Mouse (Mus musculus): ENCODE results near the gene Tpst1. TPM values are rescaled to one million over a fixed set of nuclear protein-coding genes. Genes with fewer than 3 reads are reported as not detected.

The Tpst1 gene
- polyA plus RNA-seq, 1 experiment from 2014 or later: 70.7 TPM

DNA sequence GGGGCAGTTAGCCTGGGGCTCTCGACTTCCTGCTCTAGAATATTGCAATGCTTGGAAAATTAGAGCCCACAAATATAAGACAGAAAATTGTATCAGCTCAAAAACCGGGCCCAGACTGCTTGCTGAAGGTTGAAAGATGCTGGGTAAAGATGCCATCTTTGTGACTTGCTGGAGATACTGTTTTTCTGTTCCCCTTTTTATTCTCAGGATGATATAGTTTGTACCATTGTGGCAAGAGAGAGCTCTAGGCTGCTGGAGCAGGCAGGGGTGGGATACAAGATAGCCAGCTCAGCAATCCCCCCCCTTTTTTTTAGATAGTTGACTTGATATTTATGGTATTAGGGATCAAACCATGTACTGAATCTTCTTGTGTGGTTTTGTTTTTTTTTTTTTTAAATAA lies 81.2 kb downstream of the Tpst1 start:
- H3K4me2 ChIP-seq (replicated peaks; ENCODE audit: low read depth, low read length): no peak overlapping the region
- no peak overlapping the region for H3K9ac ChIP-seq (ENCODE audit: low read depth, low read length)
- 91% methylated on average over 2 of the region's 2 CpGs for WGBS
- H3K27ac ChIP-seq (ENCODE audit: low read depth, low read length): no peak overlapping the region
- no peaks in the 10 kb centered on the region for H3K9me3 ChIP-seq (ENCODE audit: control insufficient read depth, low read length)
- no peaks in the 10 kb centered on the region for H3K27me3 ChIP-seq (ENCODE audit: control insufficient read depth, insufficient read depth, low read length)
- H3K4me3 ChIP-seq (ENCODE audit: low read length): no peak overlapping the region
- ATAC-seq (ENCODE audit: low FRiP score, low TSS enrichment): no peak
- peaks cover 15% of the 10 kb centered on the region; the same call in 1 of the 2 replicates for H3K36me3 ChIP-seq (ENCODE audit: control insufficient read depth, insufficient read depth, low read length)
- H3K4me1 ChIP-seq (ENCODE audit: control insufficient read depth, insufficient read depth, low read length): no peaks in the 10 kb centered on the region

DNA sequence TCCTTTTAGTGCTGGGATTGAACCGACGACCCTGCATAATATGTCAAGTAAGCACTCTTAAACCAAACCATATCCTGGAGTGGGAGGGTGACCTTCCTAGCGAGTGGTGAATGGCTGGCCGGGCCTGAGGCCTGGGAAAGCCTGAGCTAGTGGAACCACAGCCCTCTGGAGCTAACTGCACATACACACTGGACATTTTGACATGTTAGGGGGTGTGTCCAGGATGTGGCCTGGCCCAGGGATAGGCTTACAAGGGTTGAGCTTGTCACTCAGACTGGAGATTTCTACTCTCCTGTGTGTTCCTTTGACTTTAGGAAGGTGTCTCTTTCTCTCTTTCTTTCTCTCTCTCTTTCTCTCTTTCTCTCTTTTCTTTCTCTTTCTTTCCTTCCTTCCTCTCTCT lies 85.4 kb downstream of the Tpst1 start:
- Histone ChIP-seq H3K4me3 (ENCODE audit: low read length) (no peak overlapping the region), H3K27me3 (ENCODE audit: control insufficient read depth, insufficient read depth, low read length) (no peaks in the 10 kb centered on the region), H3K9me3 (ENCODE audit: control insufficient read depth, low read length) (no peaks in the 10 kb centered on the region), H3K36me3 (ENCODE audit: control insufficient read depth, insufficient read depth, low read length) (no peaks in the 10 kb centered on the region), H3K4me1 (ENCODE audit: control insufficient read depth, insufficient read depth, low read length) (no peaks in the 10 kb centered on the region), H3K27ac (ENCODE audit: low read depth, low read length) (no peak overlapping the region), H3K9ac (ENCODE audit: low read depth, low read length) (no peak overlapping the region), H3K4me2 (replicated peaks; ENCODE audit: low read depth, low read length) (no peak overlapping the region)
- WGBS: 66% methylated on average over 4 of the region's 4 CpGs
- ATAC-seq (ENCODE audit: low FRiP score, low TSS enrichment): no peak

GRCm38 (mm10) chr5:130159761-130160201 lies 86.7 kb downstream of the Tpst1 start:
- 67% methylated on average over 7 of the region's 7 CpGs for WGBS
- Histone ChIP-seq H3K9me3 (ENCODE audit: control insufficient read depth, low read length) (no peaks in the 10 kb centered on the region), H3K36me3 (ENCODE audit: control insufficient read depth, insufficient read depth, low read length) (no peaks in the 10 kb centered on the region), H3K27me3 (ENCODE audit: control insufficient read depth, insufficient read depth, low read length) (no peaks in the 10 kb centered on the region), H3K4me1 (ENCODE audit: control insufficient read depth, insufficient read depth, low read length) (no peaks in the 10 kb centered on the region), H3K4me2 (replicated peaks; ENCODE audit: low read depth, low read length) (no peak overlapping the region), H3K27ac (ENCODE audit: low read depth, low read length) (no peak overlapping the region), H3K9ac (ENCODE audit: low read depth, low read length) (no peak overlapping the region), H3K4me3 (ENCODE audit: low read length) (no peak overlapping the region)
- ATAC-seq (ENCODE audit: low FRiP score, low TSS enrichment): no peak

- no peak overlapping the region for H3K9ac ChIP-seq (ENCODE audit: low read depth, low read length)
- no peak overlapping the region for H3K4me2 ChIP-seq (replicated peaks; ENCODE audit: low read depth, low read length)
- H3K4me3 ChIP-seq (ENCODE audit: low read length): no peak overlapping the region
- H3K27me3 ChIP-seq (ENCODE audit: control insufficient read depth, insufficient read depth, low read length): no peaks in the 10 kb centered on the region
- H3K4me1 ChIP-seq (ENCODE audit: control insufficient read depth, insufficient read depth, low read length): no peaks in the 10 kb centered on the region
- WGBS: 3% methylated on average over 7 of the region's 7 CpGs
- ATAC-seq (ENCODE audit: low FRiP score, low TSS enrichment): no peak
- H3K27ac ChIP-seq (ENCODE audit: low read depth, low read length): no peak overlapping the region
- no peaks in the 10 kb centered on the region for H3K9me3 ChIP-seq (ENCODE audit: control insufficient read depth, low read length)
- no peaks in the 10 kb centered on the region for H3K36me3 ChIP-seq (ENCODE audit: control insufficient read depth, insufficient read depth, low read length)
These were observed 90.5 kb downstream of the Tpst1 start for GRCm38 (mm10) chr5:130163670-130164069.

DNA sequence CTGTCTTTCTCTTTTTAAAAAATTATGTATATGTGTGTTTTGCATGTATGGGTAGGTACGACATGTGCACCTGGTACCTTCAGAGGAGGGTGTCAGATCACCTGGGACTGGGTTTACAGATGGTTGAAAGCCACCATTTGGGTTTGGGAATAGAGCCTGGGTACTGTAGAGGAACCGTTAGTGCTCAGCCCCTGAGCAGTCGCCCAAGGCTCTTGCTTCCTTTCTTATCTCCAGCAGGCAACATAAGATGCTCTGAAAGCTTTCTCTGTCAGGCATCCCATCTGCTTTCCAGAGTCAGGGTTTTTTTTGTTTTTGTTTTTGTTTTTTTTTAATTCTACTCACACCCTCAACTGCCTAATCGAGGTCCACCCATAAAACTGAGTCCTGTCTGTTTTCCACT lies 92.1 kb downstream of the Tpst1 start:
- ATAC-seq (ENCODE audit: low FRiP score, low TSS enrichment): no peak
- Histone ChIP-seq H3K9me3 (ENCODE audit: control insufficient read depth, low read length) (no peaks in the 10 kb centered on the region), H3K4me3 (ENCODE audit: low read length) (no peak overlapping the region), H3K4me1 (ENCODE audit: control insufficient read depth, insufficient read depth, low read length) (no peaks in the 10 kb centered on the region), H3K27me3 (ENCODE audit: control insufficient read depth, insufficient read depth, low read length) (no peaks in the 10 kb centered on the region), H3K9ac (ENCODE audit: low read depth, low read length) (no peak overlapping the region), H3K4me2 (replicated peaks; ENCODE audit: low read depth, low read length) (no peak overlapping the region), H3K36me3 (ENCODE audit: control insufficient read depth, insufficient read depth, low read length) (no peaks in the 10 kb centered on the region), H3K27ac (ENCODE audit: low read depth, low read length) (no peak overlapping the region)
- WGBS: 81% methylated on average over 4 of the region's 4 CpGs

- 65% methylated on average over 6 of the region's 6 CpGs for WGBS
- Histone ChIP-seq H3K27ac (ENCODE audit: low read depth, low read length) (no peak overlapping the region), H3K27me3 (ENCODE audit: control insufficient read depth, insufficient read depth, low read length) (no peaks in the 10 kb centered on the region), H3K36me3 (ENCODE audit: control insufficient read depth, insufficient read depth, low read length) (no peaks in the 10 kb centered on the region), H3K4me2 (replicated peaks; ENCODE audit: low read depth, low read length) (no peak overlapping the region), H3K9me3 (ENCODE audit: control insufficient read depth, low read length) (no peaks in the 10 kb centered on the region), H3K9ac (ENCODE audit: low read depth, low read length) (no peak overlapping the region), H3K4me1 (ENCODE audit: control insufficient read depth, insufficient read depth, low read length) (peaks cover 10% of the 10 kb centered on the region), H3K4me3 (ENCODE audit: low read length) (no peak overlapping the region)
- ATAC-seq (ENCODE audit: low FRiP score, low TSS enrichment): no peak
These were observed 96.0 kb downstream of the Tpst1 start for GRCm38 (mm10) chr5:130169109-130169508.

DNA sequence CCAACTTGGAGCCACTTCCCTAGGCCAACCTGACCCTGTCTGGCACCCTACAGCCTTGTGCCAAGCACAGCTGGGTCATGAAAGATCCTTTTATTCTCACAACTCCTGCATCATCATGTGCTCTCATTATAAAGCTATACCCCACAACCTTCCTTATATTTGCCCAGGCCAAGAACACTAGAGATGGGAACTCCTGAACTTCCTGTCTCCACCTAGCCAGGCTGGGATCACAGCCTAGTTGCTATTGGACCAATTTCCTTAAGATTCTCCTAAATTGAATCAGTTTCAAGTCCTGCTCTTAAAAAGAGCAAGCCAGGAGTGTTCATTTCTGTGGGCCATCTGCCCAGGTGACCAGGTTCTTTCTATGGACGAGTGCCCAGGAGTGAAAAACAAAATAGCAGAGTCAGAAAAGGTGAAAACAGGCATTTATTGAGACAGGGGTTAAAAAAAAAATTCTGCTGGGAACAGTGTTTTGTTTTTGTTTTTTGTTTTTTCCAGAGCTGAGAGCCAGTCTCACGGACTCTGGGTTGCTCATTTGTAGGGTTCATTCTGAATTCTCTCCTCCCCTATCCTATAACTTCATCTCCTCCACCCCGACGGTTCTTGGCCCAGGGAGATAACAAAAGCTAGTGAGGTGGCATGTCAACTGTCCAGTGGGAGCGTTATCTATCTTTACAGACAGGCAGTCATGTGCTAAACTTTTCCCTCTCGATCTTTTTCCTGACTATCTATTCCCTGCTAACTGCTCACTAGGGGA lies 97.7 kb downstream of the Tpst1 start:
- Histone ChIP-seq H3K4me3 (ENCODE audit: low read length) (peak overlapping the region; percentile 94), H3K9me3 (ENCODE audit: control insufficient read depth, low read length) (no peaks in the 10 kb centered on the region), H3K4me1 (ENCODE audit: control insufficient read depth, insufficient read depth, low read length) (peaks cover 10% of the 10 kb centered on the region), H3K36me3 (ENCODE audit: control insufficient read depth, insufficient read depth, low read length) (no peaks in the 10 kb centered on the region), H3K4me2 (replicated peaks; ENCODE audit: low read depth, low read length) (peak overlapping the region; percentile 81), H3K27me3 (ENCODE audit: control insufficient read depth, insufficient read depth, low read length) (no peaks in the 10 kb centered on the region), H3K9ac (ENCODE audit: low read depth, low read length) (peak overlapping the region; percentile 93), H3K27ac (ENCODE audit: low read depth, low read length) (peak overlapping the region; percentile 81; the same call in 1 of the 2 replicates)
- 12% methylated on average over 6 of the region's 6 CpGs for WGBS
- ATAC-seq (ENCODE audit: low FRiP score, low TSS enrichment): peak; percentile 18

DNA sequence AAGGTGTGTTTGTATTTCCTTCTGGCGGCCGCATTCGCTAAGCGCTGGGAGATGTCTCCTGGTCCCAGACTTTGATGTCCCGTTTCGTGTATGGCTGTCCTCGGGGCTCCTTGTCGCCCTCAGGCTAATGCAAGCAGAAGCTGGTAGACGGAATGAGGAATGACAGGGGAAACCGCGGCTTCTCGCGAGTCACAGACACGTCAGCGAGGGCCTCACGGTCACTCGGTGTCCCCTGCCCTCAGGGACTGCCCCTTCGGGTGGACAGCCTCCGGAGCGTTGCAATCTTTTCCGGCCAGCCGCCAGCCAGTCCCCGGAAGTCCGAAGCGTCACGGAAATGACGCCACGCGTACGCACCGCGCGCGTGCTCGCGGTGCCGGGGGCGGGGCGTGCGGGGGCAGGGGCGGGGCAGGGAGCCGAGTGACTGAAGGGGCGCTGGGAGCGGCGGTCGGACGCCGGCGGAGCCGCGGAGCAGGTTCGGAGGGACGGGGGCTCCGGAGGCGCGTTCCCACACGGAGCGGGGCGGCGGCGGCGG lies 98.4 kb downstream of the Tpst1 start, which contains the start of gene Rabgef1:
Rabgef1 (plus strand) TSS at position 376 of the 532 bp plus-strand sequence.
- Histone ChIP-seq H3K27ac (ENCODE audit: low read depth, low read length) (peak within 1 kb of the TSS; percentile 81), H3K36me3 (ENCODE audit: control insufficient read depth, insufficient read depth, low read length) (no peaks in the 10 kb centered on the region), H3K4me2 (replicated peaks; ENCODE audit: low read depth, low read length) (peak within 1 kb of the TSS; percentile 81), H3K4me3 (ENCODE audit: low read length) (peak within 1 kb of the TSS; percentile 94), H3K9me3 (ENCODE audit: control insufficient read depth, low read length) (no peaks in the 10 kb centered on the region), H3K4me1 (ENCODE audit: control insufficient read depth, insufficient read depth, low read length) (peaks cover 10% of the 10 kb centered on the region), H3K9ac (ENCODE audit: low read depth, low read length) (peak within 1 kb of the TSS; percentile 93), H3K27me3 (ENCODE audit: control insufficient read depth, insufficient read depth, low read length) (no peaks in the 10 kb centered on the region)
- WGBS: under 1% methylated on average over 57 of the region's 62 CpGs
- ATAC-seq (ENCODE audit: low FRiP score, low TSS enrichment): peak; percentile 98

DNA sequence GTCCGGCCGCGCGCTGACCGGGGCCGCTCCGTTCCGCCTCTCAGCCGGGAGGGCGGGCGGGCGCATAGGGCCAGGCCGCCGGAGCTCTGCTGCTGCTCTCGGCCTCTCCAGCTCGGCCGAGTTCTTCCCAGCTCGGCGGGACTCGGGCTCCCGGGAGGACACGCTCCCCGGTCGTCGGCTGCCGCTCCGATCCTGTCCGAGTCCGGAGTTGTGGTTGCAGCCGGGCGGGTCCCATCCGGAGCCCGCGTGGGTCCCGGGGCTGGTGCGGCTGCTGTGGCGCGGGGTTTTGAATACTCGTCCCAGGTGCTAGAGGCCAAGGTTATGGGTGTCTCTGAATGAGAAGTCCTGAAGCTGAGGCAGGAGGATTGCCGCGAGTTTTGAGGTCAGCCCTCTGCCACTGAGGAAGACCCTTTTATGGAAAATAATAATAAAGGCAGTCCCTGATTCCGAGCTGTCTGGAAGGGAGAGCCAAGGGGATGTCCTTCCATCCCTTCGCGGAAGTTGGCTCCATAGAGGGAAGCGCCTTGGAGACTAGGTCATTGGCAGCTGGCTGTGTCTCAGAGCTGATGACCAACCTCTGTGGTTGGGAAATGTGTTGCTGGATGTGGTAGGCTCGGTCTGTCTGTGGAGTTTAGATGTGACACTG lies 99.0 kb downstream of the Tpst1 start:
- Histone ChIP-seq H3K9me3 (ENCODE audit: control insufficient read depth, low read length) (no peaks in the 10 kb centered on the region), H3K4me2 (replicated peaks; ENCODE audit: low read depth, low read length) (peak overlapping the region; percentile 72), H3K4me1 (ENCODE audit: control insufficient read depth, insufficient read depth, low read length) (peaks cover 10% of the 10 kb centered on the region), H3K27ac (ENCODE audit: low read depth, low read length) (peak overlapping the region; percentile 81), H3K36me3 (ENCODE audit: control insufficient read depth, insufficient read depth, low read length) (no peaks in the 10 kb centered on the region), H3K4me3 (ENCODE audit: low read length) (peak overlapping the region; percentile 94), H3K27me3 (ENCODE audit: control insufficient read depth, insufficient read depth, low read length) (no peaks in the 10 kb centered on the region), H3K9ac (ENCODE audit: low read depth, low read length) (peak overlapping the region; percentile 93)
- under 1% methylated on average over 32 of the region's 46 CpGs for WGBS
- ATAC-seq (ENCODE audit: low FRiP score, low TSS enrichment): peak; percentile 84

Measured in kidney, embryonic 14.5 days (tissue).